Mouse (Mus musculus): ENCODE measurements around the gene Tmcc3.

GRCm38 (mm10) chr10:94525784-94526183 is 214.0 kb downstream of the Tmcc3 start:
- TF ChIP-seq POLR2A (IDR thresholded peaks at IDR 0.05; ENCODE audit: borderline replicate concordance, low read depth, low read length), result no peak
- no peak for TF ChIP-seq CTCF (IDR thresholded peaks at IDR 0.05; ENCODE audit: low read depth, low read length)

All from bone marrow macrophage, adult 2 months (primary cell).